Mouse (Mus musculus): Measurements from ENCODE around the gene Osbpl2. TPM values are rescaled to one million over a fixed set of nuclear protein-coding genes. Genes with fewer than 3 reads are reported as not detected.
A peak's percentile ranks its signal among the peaks of the same experiment; 100 is the strongest.

Gene Osbpl2
- polyA plus RNA-seq, 1 experiment from 2014 or later, result 10.4 TPM

DNA sequence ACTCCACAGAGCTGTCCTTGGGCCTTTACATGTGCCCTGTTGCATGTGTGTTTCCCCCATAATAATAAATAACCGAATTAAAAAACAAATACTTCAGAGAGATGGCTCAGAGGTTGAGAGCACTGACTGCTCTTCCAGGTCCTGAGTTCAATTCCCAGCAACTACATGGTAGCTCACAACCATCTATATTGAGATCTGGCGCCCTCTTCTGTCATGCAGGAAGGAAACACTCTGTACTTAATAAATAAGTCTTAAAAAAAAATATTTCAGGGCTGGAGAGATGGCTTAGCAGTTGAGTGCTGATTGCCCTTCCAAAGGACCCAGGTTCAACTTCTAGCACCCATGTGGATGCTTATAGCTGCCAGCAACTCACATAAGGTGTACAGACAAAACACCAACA lies 5.1 kb downstream of the Osbpl2 start:
- Histone ChIP-seq H3K27me3 (no peaks in the 10 kb centered on the region), H3K36me3 (peaks cover 6% of the 10 kb centered on the region; the same call in 1 of the 2 replicates), H3K9me3 (replicated peaks) (no peaks in the 10 kb centered on the region), H3K9ac (no peak overlapping the region), H3K27ac (no peak overlapping the region), H3K4me2 (no peak overlapping the region), H3K4me3 (replicated peaks) (no peak overlapping the region), H3K4me1 (replicated peaks) (peaks cover 35% of the 10 kb centered on the region)
- 59% methylated on average over 2 of the region's 2 CpGs for WGBS (ENCODE audit: insufficient replicate concordance)
- DNase-seq (no peak), ATAC-seq (ENCODE audit: low read depth) (no peak)

DNA sequence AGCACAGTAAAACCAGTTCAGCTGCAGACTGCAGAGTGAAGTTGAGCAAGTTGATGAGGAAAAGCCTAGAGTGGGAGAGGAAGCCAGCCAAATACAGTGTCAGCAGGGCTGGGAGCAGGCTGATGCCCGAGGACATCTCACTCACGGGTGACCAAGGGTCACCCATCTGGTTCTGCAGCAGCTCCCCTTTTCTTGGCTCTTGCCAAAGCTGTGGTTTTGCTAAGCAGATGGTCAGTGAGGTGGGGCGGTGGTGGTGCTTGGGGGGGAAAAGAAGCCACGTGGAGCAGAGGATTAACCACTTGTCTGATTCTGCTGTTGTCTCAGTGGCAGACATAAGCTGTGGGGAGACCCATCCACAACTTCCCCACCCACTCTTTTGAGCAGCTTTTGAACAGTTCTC lies 7.1 kb downstream of the Osbpl2 start:
- Histone ChIP-seq H3K27me3 (no peaks in the 10 kb centered on the region), H3K27ac (no peak overlapping the region), H3K4me1 (replicated peaks) (peaks cover 19% of the 10 kb centered on the region), H3K36me3 (peaks cover 6% of the 10 kb centered on the region; the same call in 1 of the 2 replicates), H3K9me3 (replicated peaks) (no peaks in the 10 kb centered on the region), H3K4me3 (replicated peaks) (no peak overlapping the region), H3K9ac (no peak overlapping the region), H3K4me2 (no peak overlapping the region)
- DNase-seq (no peak), ATAC-seq (ENCODE audit: low read depth) (no peak)
- WGBS (ENCODE audit: insufficient replicate concordance), result 20% methylated on average over 4 of the region's 4 CpGs

DNA sequence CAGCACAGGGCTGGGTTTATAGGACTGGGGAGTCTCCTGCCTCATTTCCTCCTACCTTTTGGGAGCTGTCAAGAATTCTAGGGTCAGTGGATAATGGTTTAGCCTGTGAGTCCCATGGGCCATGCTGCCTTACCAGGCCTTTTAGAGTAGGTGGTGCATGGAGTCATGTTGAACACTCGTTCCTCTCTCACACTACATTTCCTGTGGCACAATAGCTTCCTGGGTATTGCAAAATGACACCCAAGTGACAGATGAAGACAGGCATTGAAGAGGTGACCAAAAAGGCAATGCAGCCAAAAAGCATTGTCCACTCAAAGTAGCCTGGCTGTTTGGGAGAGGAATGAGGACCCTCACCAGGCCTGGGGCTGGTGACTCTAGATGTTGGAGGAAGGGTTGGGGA lies 8.6 kb downstream of the Osbpl2 start:
- no peak for DNase-seq

DNA sequence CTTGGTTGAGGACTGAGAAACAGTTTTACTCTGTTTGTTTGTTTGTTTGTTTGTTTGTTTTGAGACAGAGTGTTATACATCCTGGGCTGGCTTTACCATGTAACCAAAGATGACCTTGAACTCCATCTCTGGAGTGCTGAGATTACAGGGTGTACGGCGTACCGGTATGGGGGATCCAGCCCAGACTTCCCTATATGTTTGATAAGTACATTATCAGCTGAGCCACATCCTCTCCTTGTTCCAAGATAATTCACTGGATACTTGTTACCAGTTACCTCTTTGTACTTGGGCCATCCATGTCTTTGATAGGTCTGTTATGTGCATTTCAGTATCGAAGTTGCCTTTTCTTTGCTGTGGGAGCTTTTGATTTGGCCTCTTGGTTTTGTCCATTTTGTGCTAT lies 14.1 kb downstream of the Osbpl2 start:
- Histone ChIP-seq H3K36me3 (0 out of 2 replicates have a peak, but pooled peaks cover under 1% of the 10 kb centered on the region), H3K4me2 (no peak overlapping the region), H3K4me3 (replicated peaks) (no peak overlapping the region), H3K9me3 (replicated peaks) (no peaks in the 10 kb centered on the region), H3K27me3 (no peaks in the 10 kb centered on the region), H3K9ac (no peak overlapping the region), H3K4me1 (replicated peaks) (peaks cover 26% of the 10 kb centered on the region), H3K27ac (no peak overlapping the region)
- ATAC-seq (ENCODE audit: low read depth) (no peak), DNase-seq (no peak)
- 31% methylated on average over 4 of the region's 4 CpGs for WGBS (ENCODE audit: insufficient replicate concordance)

More for the DNA sequence above, 8.6 kb downstream of the Osbpl2 start:
- no peak overlapping the region for H3K4me3 ChIP-seq (replicated peaks)
- H3K4me2 ChIP-seq, result no peak overlapping the region
- peaks cover 6% of the 10 kb centered on the region; the same call in 1 of the 2 replicates for H3K36me3 ChIP-seq
- H3K4me1 ChIP-seq (replicated peaks), result peaks cover 21% of the 10 kb centered on the region
- H3K27me3 ChIP-seq, result no peaks in the 10 kb centered on the region
- H3K27ac ChIP-seq, result no peak overlapping the region
- H3K9me3 ChIP-seq (replicated peaks), result no peaks in the 10 kb centered on the region
- no peak overlapping the region for H3K9ac ChIP-seq
- WGBS (ENCODE audit: insufficient replicate concordance), result 33% methylated on average over 1 of the region's 1 CpGs
- ATAC-seq (ENCODE audit: low read depth), result no peak

DNA sequence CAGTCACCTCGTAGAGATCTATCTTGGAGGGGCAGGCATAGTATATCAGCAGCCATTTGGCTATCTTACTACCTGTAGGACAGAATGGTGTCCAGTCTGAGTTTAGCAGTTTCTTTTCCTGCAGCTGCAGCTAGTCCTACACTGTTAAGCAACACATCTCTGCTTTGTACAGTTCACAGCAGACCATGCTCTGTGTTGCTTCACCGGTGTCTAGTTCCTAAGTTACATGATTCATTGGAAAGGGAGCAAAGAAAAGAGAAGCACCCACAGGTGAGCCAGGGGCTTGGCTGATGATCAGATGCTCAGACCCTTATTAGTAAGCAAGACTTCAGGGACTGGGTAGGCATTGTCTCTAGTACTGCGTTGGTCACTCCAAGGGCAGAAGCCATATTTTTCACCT lies 14.8 kb downstream of the Osbpl2 start:
- Histone ChIP-seq H3K4me2 (no peak overlapping the region), H3K27me3 (no peaks in the 10 kb centered on the region), H3K4me1 (replicated peaks) (peaks cover 26% of the 10 kb centered on the region), H3K27ac (no peak overlapping the region), H3K36me3 (peaks cover 8% of the 10 kb centered on the region; the same call in 1 of the 2 replicates), H3K4me3 (replicated peaks) (no peak overlapping the region), H3K9me3 (replicated peaks) (no peaks in the 10 kb centered on the region), H3K9ac (no peak overlapping the region)
- DNase-seq (no peak), ATAC-seq (ENCODE audit: low read depth) (no peak)
- 67% methylated on average over 3 of the region's 3 CpGs for WGBS (ENCODE audit: insufficient replicate concordance)

DNA sequence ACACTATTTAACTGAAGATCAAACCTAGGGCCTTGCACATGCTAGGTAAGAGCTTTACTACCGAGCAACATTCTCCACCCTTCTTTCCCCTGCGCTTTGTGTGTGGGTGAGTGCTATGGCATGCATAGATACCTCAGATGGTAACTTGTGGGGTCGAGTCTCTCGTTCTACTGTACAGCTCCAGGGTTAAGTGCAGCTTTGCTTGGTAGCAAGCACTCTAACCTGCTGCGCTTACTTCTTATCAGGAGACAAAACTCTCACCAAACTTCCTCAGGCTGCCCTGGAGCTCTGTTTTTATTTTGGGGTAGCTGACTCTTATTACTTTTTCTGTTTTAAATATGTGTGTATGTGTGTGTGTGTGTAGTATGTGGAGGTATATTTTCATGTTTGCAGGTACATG lies 16.3 kb downstream of the Osbpl2 start:
- DNase-seq (no peak), ATAC-seq (ENCODE audit: low read depth) (peak; percentile 35; the same call in 1 of the 2 replicates)
- H3K9me3 ChIP-seq (replicated peaks), result no peaks in the 10 kb centered on the region
- H3K9ac ChIP-seq, result no peak overlapping the region
- no peak overlapping the region for H3K27ac ChIP-seq
- WGBS (ENCODE audit: insufficient replicate concordance), result 27% methylated on average over 5 of the region's 5 CpGs
- H3K4me3 ChIP-seq (replicated peaks), result no peak overlapping the region
- no peaks in the 10 kb centered on the region for H3K27me3 ChIP-seq
- peaks cover 26% of the 10 kb centered on the region for H3K4me1 ChIP-seq (replicated peaks)
- no peak overlapping the region for H3K4me2 ChIP-seq
- peaks cover 10% of the 10 kb centered on the region; the same call in 1 of the 2 replicates for H3K36me3 ChIP-seq

DNA sequence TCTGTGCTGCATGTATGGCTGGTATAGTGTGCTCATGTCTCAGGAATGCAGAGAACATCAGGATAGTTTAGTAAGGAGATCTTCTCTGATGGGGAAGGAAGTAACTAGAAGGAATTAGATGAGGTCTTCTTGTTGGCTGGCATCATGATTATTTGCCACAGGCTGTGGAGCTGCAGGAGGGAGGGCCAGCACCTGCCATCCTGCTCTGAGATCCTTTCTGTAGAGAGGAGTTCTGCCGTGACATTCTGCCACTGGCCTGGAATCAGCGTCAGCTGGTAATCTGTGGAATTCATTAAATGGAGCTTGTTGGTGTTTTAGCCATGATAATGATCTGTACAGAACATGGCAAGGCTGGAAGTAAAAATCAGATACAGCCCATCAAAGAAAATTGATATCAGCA lies 27.0 kb downstream of the Osbpl2 start:
- 83% methylated on average over 2 of the region's 2 CpGs for WGBS (ENCODE audit: insufficient replicate concordance)
- no peak overlapping the region for H3K4me3 ChIP-seq (replicated peaks)

DNA sequence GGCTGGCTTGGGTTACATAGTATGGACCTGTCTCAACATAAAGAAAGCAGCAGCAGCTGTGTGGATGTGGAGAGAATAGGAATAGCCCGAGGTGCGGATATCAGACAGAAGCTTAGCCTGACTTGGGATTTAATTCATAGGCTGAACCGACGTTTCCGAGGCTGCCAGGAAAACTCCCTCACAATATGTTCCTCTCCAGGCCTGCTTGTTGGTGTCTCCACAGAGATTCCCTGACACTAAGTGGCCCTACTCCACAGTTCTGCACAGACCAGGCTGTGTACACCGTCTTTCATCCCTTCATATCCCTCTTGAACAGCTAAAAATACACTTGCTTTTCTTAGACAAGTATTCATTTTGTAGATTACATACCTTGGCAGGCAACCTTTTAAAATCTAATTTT lies 28.3 kb downstream of the Osbpl2 start:
- ATAC-seq (ENCODE audit: low read depth), result no peak
- H3K27me3 ChIP-seq, result no peaks in the 10 kb centered on the region
- H3K9me3 ChIP-seq (replicated peaks), result no peaks in the 10 kb centered on the region
- no peak overlapping the region for H3K4me3 ChIP-seq (replicated peaks)
- peaks cover 45% of the 10 kb centered on the region for H3K36me3 ChIP-seq
- H3K27ac ChIP-seq, result no peak overlapping the region
- DNase-seq, result no peak
- no peaks in the 10 kb centered on the region for H3K4me1 ChIP-seq (replicated peaks)
- WGBS (ENCODE audit: insufficient replicate concordance), result 83% methylated on average over 6 of the region's 6 CpGs
- no peak overlapping the region for H3K4me2 ChIP-seq
- no peak overlapping the region for H3K9ac ChIP-seq

More for the DNA sequence above, 27.0 kb downstream of the Osbpl2 start:
- no peak for DNase-seq
- Histone ChIP-seq H3K36me3 (peaks cover 38% of the 10 kb centered on the region), H3K4me2 (no peak overlapping the region), H3K9ac (no peak overlapping the region), H3K27ac (no peak overlapping the region), H3K27me3 (no peaks in the 10 kb centered on the region), H3K4me1 (replicated peaks) (no peaks in the 10 kb centered on the region), H3K9me3 (replicated peaks) (no peaks in the 10 kb centered on the region)
- ATAC-seq (ENCODE audit: low read depth), result no peak

DNA sequence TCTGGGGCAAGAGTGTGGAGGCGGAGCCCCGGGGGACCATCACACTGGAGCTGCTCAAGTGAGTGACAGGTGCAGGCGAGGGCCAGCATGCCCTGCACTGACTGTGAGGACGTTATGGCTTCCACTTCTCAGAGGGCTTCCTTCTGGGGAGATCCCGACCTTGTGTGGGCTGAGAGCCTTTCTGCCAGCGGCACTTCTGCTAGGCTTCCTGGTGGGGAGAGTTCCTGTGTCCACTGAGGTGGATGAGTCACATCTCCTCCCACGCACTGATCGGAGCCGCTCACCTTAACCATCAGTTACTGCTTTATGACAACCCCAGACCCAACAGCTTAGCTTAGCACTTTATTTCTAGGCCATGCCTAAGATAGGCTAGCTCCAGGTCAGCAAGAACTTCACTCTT lies 29.4 kb downstream of the Osbpl2 start:
- ATAC-seq (ENCODE audit: low read depth) (no peak), DNase-seq (no peak)
- Histone ChIP-seq H3K9me3 (replicated peaks) (no peaks in the 10 kb centered on the region), H3K9ac (no peak overlapping the region), H3K4me1 (replicated peaks) (no peaks in the 10 kb centered on the region), H3K27ac (no peak overlapping the region), H3K36me3 (peaks cover 50% of the 10 kb centered on the region), H3K27me3 (no peaks in the 10 kb centered on the region), H3K4me3 (replicated peaks) (no peak overlapping the region), H3K4me2 (no peak overlapping the region)
- 76% methylated on average over 9 of the region's 9 CpGs for WGBS (ENCODE audit: insufficient replicate concordance)

DNA sequence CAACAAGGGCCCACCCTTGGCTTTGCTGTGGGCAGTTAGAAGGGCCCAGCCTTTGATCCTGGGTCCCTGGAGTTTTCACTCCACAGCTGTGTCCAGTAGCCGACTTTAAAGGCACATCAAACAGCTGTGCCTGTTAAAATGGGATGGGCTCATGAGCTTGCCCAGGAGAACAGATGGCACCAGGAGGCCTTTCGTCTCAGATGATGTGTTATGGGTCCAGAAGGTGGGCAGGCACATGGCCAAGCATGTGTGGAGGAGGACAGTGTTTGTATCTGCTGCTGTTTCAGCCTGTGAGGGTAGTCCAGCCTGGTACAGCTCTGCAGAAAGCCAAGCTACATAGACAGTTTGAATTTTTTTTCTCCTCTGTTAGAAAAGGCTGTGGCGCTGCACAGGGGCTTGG lies 35.7 kb downstream of the Osbpl2 start:
- ATAC-seq (ENCODE audit: low read depth), result no peak
- H3K4me2 ChIP-seq, result no peak overlapping the region
- no peaks in the 10 kb centered on the region for H3K4me1 ChIP-seq (replicated peaks)
- H3K27me3 ChIP-seq, result no peaks in the 10 kb centered on the region
- H3K9me3 ChIP-seq (replicated peaks), result no peaks in the 10 kb centered on the region
- WGBS (ENCODE audit: insufficient replicate concordance), result 75% methylated on average over 3 of the region's 3 CpGs
- no peak overlapping the region for H3K4me3 ChIP-seq (replicated peaks)
- peaks cover 61% of the 10 kb centered on the region for H3K36me3 ChIP-seq
- H3K27ac ChIP-seq, result no peak overlapping the region
- no peak for DNase-seq
- H3K9ac ChIP-seq, result no peak overlapping the region

DNA sequence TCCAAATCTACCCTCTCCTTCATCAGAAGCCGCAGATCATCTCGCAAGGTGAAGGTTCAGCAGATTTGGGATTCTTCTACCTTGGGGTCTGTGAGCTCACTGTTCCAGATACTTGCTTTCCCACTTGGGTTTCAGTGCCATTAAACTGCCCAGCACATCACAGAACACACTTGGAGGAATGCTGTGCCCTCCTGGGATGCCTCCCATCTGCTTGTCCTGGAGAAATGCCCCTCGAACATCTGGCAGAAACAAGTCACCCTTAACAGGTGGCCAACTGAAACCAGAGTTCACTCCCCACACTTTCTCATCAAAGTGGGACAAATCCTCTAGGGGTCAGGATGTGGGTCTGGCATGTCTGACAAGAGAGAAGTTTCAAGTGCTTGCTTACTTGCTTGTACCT lies 39.5 kb downstream of the Osbpl2 start:
- DNase-seq (no peak), ATAC-seq (ENCODE audit: low read depth) (no peak)
- Histone ChIP-seq H3K9ac (no peak overlapping the region), H3K36me3 (peaks cover 55% of the 10 kb centered on the region), H3K27me3 (no peaks in the 10 kb centered on the region), H3K4me2 (no peak overlapping the region), H3K4me1 (replicated peaks) (no peaks in the 10 kb centered on the region), H3K9me3 (replicated peaks) (no peaks in the 10 kb centered on the region), H3K4me3 (replicated peaks) (no peak overlapping the region), H3K27ac (no peak overlapping the region)
- WGBS (ENCODE audit: insufficient replicate concordance), result 74% methylated on average over 3 of the region's 3 CpGs

DNA sequence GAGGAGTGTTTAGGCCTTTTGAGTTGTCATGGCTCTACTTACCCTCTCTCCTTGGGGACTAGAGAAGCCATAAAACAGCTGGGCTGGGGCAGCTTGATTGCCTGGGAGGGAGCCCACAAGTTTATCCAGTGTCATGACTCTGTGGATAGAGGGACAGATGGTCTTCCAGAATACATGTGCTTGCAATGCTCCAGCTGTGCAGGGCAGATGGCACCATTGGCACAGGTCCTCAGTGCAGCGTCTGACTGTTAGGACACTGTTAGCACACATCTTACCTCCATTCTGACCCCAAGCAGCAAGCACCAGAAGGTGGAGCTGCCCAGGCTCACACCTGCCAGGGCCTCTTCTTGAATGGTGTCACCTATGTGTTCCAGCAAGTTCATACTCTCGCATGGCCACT lies 46.7 kb downstream of the Osbpl2 start:
- H3K9me3 ChIP-seq (replicated peaks), result no peaks in the 10 kb centered on the region
- no peak overlapping the region for H3K27ac ChIP-seq
- peaks cover 12% of the 10 kb centered on the region; the same call in 1 of the 2 replicates for H3K36me3 ChIP-seq
- H3K27me3 ChIP-seq, result no peaks in the 10 kb centered on the region
- no peak overlapping the region for H3K9ac ChIP-seq
- ATAC-seq (ENCODE audit: low read depth) (no peak), DNase-seq (no peak)
- no peak overlapping the region for H3K4me2 ChIP-seq
- H3K4me1 ChIP-seq (replicated peaks), result peaks cover 6% of the 10 kb centered on the region
- no peak overlapping the region for H3K4me3 ChIP-seq (replicated peaks)
- 68% methylated on average over 2 of the region's 2 CpGs for WGBS (ENCODE audit: insufficient replicate concordance)
